Mouse (Mus musculus) right cerebral cortex, adult 2 months (tissue): ENCODE data around the gene Tgif2.
"Not testable (repeated sequence)": the region's sequence is repeated elsewhere in the genome, so short reads cannot be mapped to it uniquely, and the experiment has no call there.

Source experiments
- DNase-seq, 2 experiments: peaks; one replicate each; pipeline ENCODE4 v3.0.0; 2021 to 2022; ENCODE audit warnings: low spot score in 2 of 2

Tgif2 gene

GRCm38 (mm10) chr2:156839319-156840191 is at the start of gene Tgif2:
TSS of gene Tgif2 (plus strand) at chr2:156840007.
- no peak for DNase-seq

- no peak for DNase-seq
Measured at GRCm38 (mm10) chr2:156798516-156798915, 41.3 kb upstream of the Tgif2 start.

GRCm38 (mm10) chr2:156801045-156801444 is 38.8 kb upstream of the Tgif2 start:
- DNase-seq = no peak

- DNase-seq = not testable (repeated sequence)
Measured at GRCm38 (mm10) chr2:156802116-156802515, 37.7 kb upstream of the Tgif2 start.

- no peak for DNase-seq
Measured at GRCm38 (mm10) chr2:156803698-156804372, 36.0 kb upstream of the Tgif2 start.

- no peak for DNase-seq
Measured at GRCm38 (mm10) chr2:156804589-156804988, 35.2 kb upstream of the Tgif2 start.

- no peak for DNase-seq
Measured at GRCm38 (mm10) chr2:156806886-156807285, 32.9 kb upstream of the Tgif2 start.

- DNase-seq = peak; percentile 61 to 69
Measured at GRCm38 (mm10) chr2:156809579-156809978, 30.2 kb upstream of the Tgif2 start.

GRCm38 (mm10) chr2:156810716-156811115 is 29.1 kb upstream of the Tgif2 start:
- no peak for DNase-seq

- DNase-seq = no peak
Measured at GRCm38 (mm10) chr2:156811556-156811955, 28.3 kb upstream of the Tgif2 start.

GRCm38 (mm10) chr2:156814344-156814801 is 25.4 kb upstream of the Tgif2 start:
- DNase-seq = no peak

- no peak for DNase-seq
Measured at GRCm38 (mm10) chr2:156814893-156815292, 24.9 kb upstream of the Tgif2 start.

GRCm38 (mm10) chr2:156815412-156815811 is 24.4 kb upstream of the Tgif2 start:
- no peak for DNase-seq

- DNase-seq = no peak
Measured at GRCm38 (mm10) chr2:156816116-156816515, 23.7 kb upstream of the Tgif2 start.

- DNase-seq = not testable (repeated sequence)
Measured at GRCm38 (mm10) chr2:156825128-156825527, 14.7 kb upstream of the Tgif2 start.

- no peak for DNase-seq
Measured at GRCm38 (mm10) chr2:156834336-156834735, 5.5 kb upstream of the Tgif2 start.

- no peak for DNase-seq
Measured at GRCm38 (mm10) chr2:156838839-156839238, 968 bp upstream of the Tgif2 start.

GRCm38 (mm10) chr2:156840301-156841027 is 657 bp downstream of the Tgif2 start:
- DNase-seq = no peak

- peak; percentile 61 to 65 for DNase-seq
Measured at GRCm38 (mm10) chr2:156841028-156841840, 1.4 kb downstream of the Tgif2 start.

GRCm38 (mm10) chr2:156841841-156842706 is 2.3 kb downstream of the Tgif2 start:
- DNase-seq = peak in 1 of 2 experiments; percentile 27
